ENCODE assay signal across 10 mouse cellular contexts in genomic region chr3:110144301-110145055, GRCm38 (mm10). TPM values are rescaled to one million over a fixed set of nuclear protein-coding genes. Genes with fewer than 3 reads are reported as not detected.
DNase-seq lines count a peak whose midpoint lies in the region; ATAC-seq lines count a peak whose summit lies in the region.
"Had no signal": no experiment of that assay in that cellular context is flagged by ENCODE, and none has a peak within 500 bp of the region (broad histone marks: within the 10 kb centered on the region; RNA-seq: fewer than 3 reads in every experiment).

No protein-coding gene starts in this region.

- H3K4me2 ChIP-seq in intestine, embryonic 15.5 days (replicated peaks), result peak overlapping the region; percentile 100; the same call in 1 of the 2 replicates
- no peak overlapping the region for H3K4me2 ChIP-seq in intestine, embryonic 16.5 days (ENCODE audit: low read depth, low read length)
- H3K4me2 ChIP-seq in hindbrain, embryonic 14.5 days (replicated peaks), result peak overlapping the region; percentile 76
- peak overlapping the region; percentile 97; the same call in 1 of the 2 replicates for H3K4me2 ChIP-seq in neural tube, embryonic 14.5 days (ENCODE audit: low read depth, low read length)

- H3K9me3 ChIP-seq in intestine, embryonic 15.5 days, result no peaks in the 10 kb centered on the region
- no peaks in the 10 kb centered on the region for H3K9me3 ChIP-seq in intestine, embryonic 16.5 days (ENCODE audit: control insufficient read depth, low read length)
- H3K9me3 ChIP-seq in hindbrain, embryonic 14.5 days (ENCODE audit: control insufficient read depth, low read length), result no peaks in the 10 kb centered on the region
- no peaks in the 10 kb centered on the region for H3K9me3 ChIP-seq in neural tube, embryonic 14.5 days (ENCODE audit: control insufficient read depth, low read length)
- H3K9me3 ChIP-seq: liver, embryonic 15.5 days had no signal

- ATAC-seq in intestine, embryonic 15.5 days, result no peak
- no peak for ATAC-seq in intestine, embryonic 16.5 days
- ATAC-seq in hindbrain, embryonic 14.5 days (ENCODE audit: low FRiP score), result no peak
- no peak for ATAC-seq in neural tube, embryonic 14.5 days (ENCODE audit: low read depth)
- no peak for ATAC-seq in megakaryocyte, adult 5-6 weeks (ENCODE audit: poor library complexity, severe bottlenecking)

- no peak overlapping the region for H3K27ac ChIP-seq in intestine, embryonic 15.5 days
- H3K27ac ChIP-seq in intestine, embryonic 16.5 days (ENCODE audit: low read length), result no peak overlapping the region
- H3K27ac ChIP-seq in hindbrain, embryonic 14.5 days, result no peak overlapping the region
- no peak overlapping the region for H3K27ac ChIP-seq in neural tube, embryonic 14.5 days (ENCODE audit: low read depth, low read length)
- H3K27ac ChIP-seq: liver, embryonic 15.5 days had no signal

- WGBS in intestine, embryonic 15.5 days, result 52% methylated on average over 6 of the region's 6 CpGs
- WGBS in intestine, embryonic 16.5 days, result 54% methylated on average over 6 of the region's 6 CpGs
- WGBS in hindbrain, embryonic 14.5 days, result 49% methylated on average over 6 of the region's 6 CpGs
- WGBS in neural tube, embryonic 14.5 days, result 45% methylated on average over 6 of the region's 6 CpGs

- no peaks in the 10 kb centered on the region for H3K36me3 ChIP-seq in intestine, embryonic 15.5 days
- H3K36me3 ChIP-seq in intestine, embryonic 16.5 days (ENCODE audit: control insufficient read depth, insufficient read depth, low read length), result no peaks in the 10 kb centered on the region
- H3K36me3 ChIP-seq in hindbrain, embryonic 14.5 days (replicated peaks; ENCODE audit: control insufficient read depth, insufficient read depth), result no peaks in the 10 kb centered on the region
- H3K36me3 ChIP-seq in neural tube, embryonic 14.5 days (ENCODE audit: control insufficient read depth, insufficient read depth, low read length), result no peaks in the 10 kb centered on the region
- H3K36me3 ChIP-seq: liver, embryonic 15.5 days had no signal

- no peak overlapping the region for H3K4me3 ChIP-seq in intestine, embryonic 15.5 days (replicated peaks)
- H3K4me3 ChIP-seq in intestine, embryonic 16.5 days (ENCODE audit: low read length), result no peak overlapping the region
- peak overlapping the region; percentile 59 for H3K4me3 ChIP-seq in hindbrain, embryonic 14.5 days (replicated peaks; ENCODE audit: low read length)
- peak overlapping the region; percentile 68; the same call in 1 of the 2 replicates for H3K4me3 ChIP-seq in neural tube, embryonic 14.5 days (ENCODE audit: low read depth, low read length)

- H3K4me1 ChIP-seq in intestine, embryonic 15.5 days (replicated peaks), result no peaks in the 10 kb centered on the region
- H3K4me1 ChIP-seq in intestine, embryonic 16.5 days (ENCODE audit: control insufficient read depth, insufficient read depth, low read length), result peaks cover 8% of the 10 kb centered on the region; the same call in 1 of the 2 replicates
- no peaks in the 10 kb centered on the region; the same call in 1 of the 2 replicates for H3K4me1 ChIP-seq in hindbrain, embryonic 14.5 days (replicated peaks; ENCODE audit: control insufficient read depth, insufficient read depth, low read length)
- H3K4me1 ChIP-seq in neural tube, embryonic 14.5 days (ENCODE audit: control insufficient read depth, insufficient read depth, low read length), result 0 out of 2 replicates have a peak, but pooled peaks cover 2% of the 10 kb centered on the region

- DNase-seq in cerebellum, adult 9-11 months, result peak; percentile 57
- no peak for DNase-seq in hindbrain, embryonic 14.5 days (ENCODE audit: low spot score)
- no peak for DNase-seq in right cerebral cortex, adult 2 months (ENCODE audit: low spot score in 2 of 2)
- no peak for DNase-seq in adrenal gland, postnatal 14 days
- DNase-seq: adrenal gland, adult 8-10 months had no signal

- H3K27me3 ChIP-seq in intestine, embryonic 15.5 days (replicated peaks), result peaks cover 20% of the 10 kb centered on the region
- peaks cover 4% of the 10 kb centered on the region; the same call in 1 of the 2 replicates for H3K27me3 ChIP-seq in intestine, embryonic 16.5 days (replicated peaks; ENCODE audit: control insufficient read depth, insufficient read depth, low read length)
- H3K27me3 ChIP-seq in hindbrain, embryonic 14.5 days (ENCODE audit: control insufficient read depth, insufficient read depth, low read length), result 0 out of 2 replicates have a peak, but pooled peaks cover 5% of the 10 kb centered on the region
- 0 out of 2 replicates have a peak, but pooled peaks cover 5% of the 10 kb centered on the region for H3K27me3 ChIP-seq in neural tube, embryonic 14.5 days (ENCODE audit: control insufficient read depth, insufficient read depth, low read length)

- H3K9ac ChIP-seq in intestine, embryonic 15.5 days, result no peak overlapping the region
- H3K9ac ChIP-seq in intestine, embryonic 16.5 days (ENCODE audit: low read depth, low read length), result no peak overlapping the region
- peak overlapping the region; percentile 62 for H3K9ac ChIP-seq in hindbrain, embryonic 14.5 days
- H3K9ac ChIP-seq in neural tube, embryonic 14.5 days (replicated peaks; ENCODE audit: low read depth, low read length), result no peak overlapping the region
- H3K9ac ChIP-seq: liver, embryonic 15.5 days had no signal

RNA-seq across cellular contexts. Expression of gene Ntng1, which starts 0.7 kb away (rescaled TPM):
- polyA plus RNA-seq in intestine, embryonic 15.5 days (2015; fragmentation: Nextera tagmentation; extraction: Ambion mirVana), result 1.4 and 2.2 TPM in 2 replicates
- polyA plus RNA-seq in intestine, embryonic 16.5 days (2015; fragmentation: Nextera tagmentation; extraction: Ambion mirVana), result 2.3 and 3.0 TPM in 2 replicates
- 19.5 and 21.3 TPM in 2 replicates for polyA plus RNA-seq in hindbrain, embryonic 14.5 days (2014; fragmentation: Nextera tagmentation; extraction: Ambion mirVana)
- polyA plus RNA-seq in neural tube, embryonic 14.5 days (2014; fragmentation: Nextera tagmentation; extraction: Ambion mirVana), result 18.0 and 22.5 TPM in 2 replicates
- total RNA-seq in megakaryocyte, adult 5-6 weeks (2015), result not detected in 2 replicates
- total RNA-seq in megakaryocyte, adult 5-6 weeks (2017), result not detected in 2 replicates
- total RNA-seq in adrenal gland, postnatal 14 days (2021), result 1.1 and 2.5 TPM in 2 replicates

Comparison
In these comparisons a context has a peak if more than half of its experiments do, and no peak if none do; other contexts are left out.
1. H3K4me3 ChIP-seq: peak in hindbrain, embryonic 14.5 days (single experiment) and neural tube, embryonic 14.5 days (single experiment); none in intestine, embryonic 15.5 days (single experiment) and intestine, embryonic 16.5 days (single experiment).